Mouse (Mus musculus) lung, embryonic 16.5 days (tissue): ENCODE data around the gene Zdhhc23. TPM values are rescaled to one million over a fixed set of nuclear protein-coding genes. Genes with fewer than 3 reads are reported as not detected.

Source experiments
- ATAC-seq: fragments of 200-750 bp; cut with Nextera tagmentation; 2 replicates; pipeline ENCODE4 v1.8.0; 2017; ENCODE audit warnings: low read depth, mild to moderate bottlenecking, moderate library complexity
- H3K27ac ChIP-seq: fragments of 300-500 bp; sonication (generic); 2 replicates; pipeline ENCODE4 v1.5.1; 2014; ENCODE audit warnings: mild to moderate bottlenecking, control low read depth, low read length
- H3K27me3 ChIP-seq: fragments of 300-500 bp; sonication (generic); 2 replicates; pipeline ENCODE4 v1.6.1; 2014; ENCODE audit warnings: low read depth, low read length, mixed read lengths; ENCODE audit not compliant: control insufficient read depth, insufficient read depth
- H3K36me3 ChIP-seq: fragments of 300-500 bp; sonication (generic); 2 replicates; pipeline ENCODE4 v1.6.1; 2014; ENCODE audit warnings: low read length; ENCODE audit not compliant: control insufficient read depth, insufficient read depth
- H3K4me1 ChIP-seq: fragments of 300-500 bp; sonication (generic); replicated peaks from 2 replicates; pipeline ENCODE4 v1.6.1; 2014; ENCODE audit warnings: low read length, mixed read lengths; ENCODE audit not compliant: control insufficient read depth, insufficient read depth
- H3K4me2 ChIP-seq: fragments of 300-500 bp; sonication (generic); 2 replicates; pipeline ENCODE4 v1.6.1; 2014; ENCODE audit warnings: low read depth, low read length, control low read depth
- H3K4me3 ChIP-seq: fragments of 300-500 bp; sonication (generic); 2 replicates; pipeline ENCODE4 v1.5.1; 2014; ENCODE audit warnings: mild to moderate bottlenecking, low read length, control low read depth
- H3K9ac ChIP-seq: fragments of 300-500 bp; sonication (generic); 2 replicates; pipeline ENCODE4 v1.6.1; 2014; ENCODE audit warnings: low read length, control low read depth
- H3K9me3 ChIP-seq: fragments of 300-500 bp; sonication (generic); 2 replicates; pipeline ENCODE4 v1.6.1; 2016; ENCODE audit warnings: low read length; ENCODE audit not compliant: control insufficient read depth
- WGBS: fragments of 180-500 bp; shearing (Covaris S2); extraction: QIAGEN DNeasy Blood & Tissue Kit; methylation state at CpG from one replicate; pipeline ENCODE4 v1.1.7; 2014; 5-methylcytosine and 5-hydroxymethylcytosine counted together
- microRNA-seq: library from miRNA; unstranded; fragments of <30 nt; microRNA quantifications from one replicate; pipeline ENCODE4, GENCODE M21; 2016
- polyA plus RNA-seq: library from polyadenylated mRNA; unstranded; fragments of >200 nt; fragmentation: Nextera tagmentation; extraction: Ambion mirVana; gene quantifications from 2 replicates; pipeline ENCODE4 v1.2.1, GENCODE M21; 2015

Gene Zdhhc23
- polyA plus RNA-seq, 1 experiment from 2014 or later, result 1.6 TPM

DNA sequence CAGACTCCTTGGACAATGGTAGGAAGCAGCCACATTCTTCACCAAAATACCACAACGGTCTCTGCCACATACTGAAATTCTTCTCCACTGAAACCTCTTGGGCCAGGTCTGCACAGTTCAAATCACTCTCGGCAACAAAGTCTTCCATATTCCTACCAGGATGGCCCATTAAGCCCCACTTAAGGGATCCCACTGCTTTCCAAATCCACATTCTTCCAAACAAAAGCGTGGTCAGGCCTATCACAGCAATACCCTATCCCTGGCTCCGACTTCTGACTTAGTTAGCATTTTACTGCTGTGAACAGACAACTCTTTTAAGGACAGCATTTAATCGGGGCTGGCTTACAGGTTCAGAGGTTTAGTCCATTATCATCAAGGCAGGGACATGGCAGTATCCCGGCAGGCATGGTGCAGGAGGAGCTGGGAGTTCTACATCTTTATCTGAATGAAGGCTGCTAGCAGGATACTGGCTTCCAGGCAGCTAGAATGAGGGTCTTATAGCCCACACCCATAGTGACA is 53.2 kb downstream of the Zdhhc23 start, which contains the start of gene Qtrt2:
TSS of gene Qtrt2 (minus strand) at position 469 of the 519 bp plus-strand sequence.
- no peaks in the 10 kb centered on the region for H3K9me3 ChIP-seq
- no peaks in the 10 kb centered on the region for H3K4me1 ChIP-seq
- H3K4me3 ChIP-seq, result no peak within 1 kb of the TSS
- WGBS, result 79% methylated on average over 6 of the region's 6 CpGs
- no peak within 1 kb of the TSS for H3K27ac ChIP-seq
- ATAC-seq, result no peak
- no peak within 1 kb of the TSS for H3K9ac ChIP-seq
- H3K36me3 ChIP-seq, result no peaks in the 10 kb centered on the region
- no peaks in the 10 kb centered on the region for H3K27me3 ChIP-seq
- no peak within 1 kb of the TSS for H3K4me2 ChIP-seq

DNA sequence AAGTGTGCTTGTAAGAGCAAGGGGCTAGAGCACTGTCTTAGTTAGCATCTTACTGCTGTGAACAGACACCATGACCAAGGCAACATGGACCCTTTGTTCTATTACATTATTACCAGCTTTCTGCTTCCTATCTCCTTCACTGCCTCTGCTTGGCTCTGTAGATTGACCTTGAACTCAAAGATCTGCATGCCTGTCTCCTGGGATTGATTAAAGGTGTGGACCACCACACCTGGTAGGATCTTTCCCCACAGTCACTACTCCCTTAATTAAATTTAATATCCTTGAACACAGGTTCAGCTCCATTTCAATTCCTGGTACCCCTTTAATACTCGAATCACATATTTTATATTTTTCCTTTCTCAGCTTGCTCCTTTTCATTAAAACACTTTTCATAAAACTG is 53.7 kb downstream of the Zdhhc23 start:
- H3K36me3 ChIP-seq, result no peaks in the 10 kb centered on the region
- H3K9ac ChIP-seq, result no peak overlapping the region
- no peaks in the 10 kb centered on the region for H3K9me3 ChIP-seq
- no peaks in the 10 kb centered on the region for H3K27me3 ChIP-seq
- no peak overlapping the region for H3K27ac ChIP-seq
- no peak overlapping the region for H3K4me2 ChIP-seq
- H3K4me3 ChIP-seq, result no peak overlapping the region
- no peak for ATAC-seq
- H3K4me1 ChIP-seq, result no peaks in the 10 kb centered on the region
- 92% methylated on average over 1 of the region's 1 CpGs for WGBS

DNA sequence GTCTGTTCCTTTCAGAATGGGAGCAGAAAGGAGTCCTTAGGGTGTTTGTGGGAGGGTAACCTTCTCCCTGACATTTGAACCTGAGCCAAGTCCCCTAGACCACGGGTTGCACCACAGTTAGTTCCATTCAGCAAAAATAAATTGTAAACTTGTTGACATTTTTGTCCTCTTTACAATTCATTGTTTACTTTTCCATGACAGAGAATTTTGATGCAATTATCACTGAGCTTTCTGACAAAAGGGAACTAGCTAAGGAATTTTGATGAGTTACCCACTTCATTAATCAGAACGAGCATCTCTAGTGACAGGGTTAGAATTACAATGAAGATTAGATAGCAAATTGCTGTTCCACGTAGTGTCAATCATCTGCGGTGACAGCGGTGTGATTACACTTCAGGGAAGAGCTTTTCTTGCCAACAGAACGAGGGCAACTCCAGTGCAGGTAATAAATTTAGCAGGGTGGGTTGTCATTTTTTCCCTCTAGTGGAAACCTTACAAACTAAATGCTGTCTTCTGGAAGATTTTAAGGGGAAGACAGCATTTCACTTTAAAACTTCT is 54.5 kb downstream of the Zdhhc23 start:
- Histone ChIP-seq H3K36me3 (no peaks in the 10 kb centered on the region), H3K4me2 (no peak overlapping the region), H3K9me3 (no peaks in the 10 kb centered on the region), H3K4me3 (no peak overlapping the region), H3K4me1 (no peaks in the 10 kb centered on the region), H3K27ac (no peak overlapping the region), H3K9ac (no peak overlapping the region), H3K27me3 (no peaks in the 10 kb centered on the region)
- WGBS, result 29% methylated on average over 6 of the region's 6 CpGs
- no peak for ATAC-seq

DNA sequence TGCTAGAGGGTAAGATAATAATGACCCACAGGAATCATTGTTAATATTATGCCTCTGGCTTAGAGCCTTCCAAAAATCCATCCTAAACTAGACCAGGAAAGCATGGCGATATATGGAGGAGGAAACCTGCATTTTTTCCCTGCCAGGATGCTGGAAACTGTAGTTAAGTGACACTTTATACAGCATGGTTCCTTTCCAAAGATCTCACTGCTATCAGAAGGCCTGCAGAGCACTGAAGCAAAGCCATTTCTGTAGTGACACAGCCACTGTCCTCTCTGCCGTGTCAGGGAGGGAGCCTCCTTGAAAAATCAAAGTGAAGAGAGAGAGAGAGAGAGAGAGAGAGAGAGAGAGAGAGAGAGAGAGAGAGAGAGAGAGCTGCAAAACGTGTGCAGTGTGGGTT is 57.0 kb downstream of the Zdhhc23 start:
- 55% methylated on average over 3 of the region's 3 CpGs for WGBS
- ATAC-seq, result no peak
- Histone ChIP-seq H3K9me3 (no peaks in the 10 kb centered on the region), H3K4me3 (no peak overlapping the region), H3K27me3 (no peaks in the 10 kb centered on the region), H3K4me1 (no peaks in the 10 kb centered on the region), H3K36me3 (no peaks in the 10 kb centered on the region), H3K9ac (no peak overlapping the region), H3K27ac (no peak overlapping the region), H3K4me2 (no peak overlapping the region)

DNA sequence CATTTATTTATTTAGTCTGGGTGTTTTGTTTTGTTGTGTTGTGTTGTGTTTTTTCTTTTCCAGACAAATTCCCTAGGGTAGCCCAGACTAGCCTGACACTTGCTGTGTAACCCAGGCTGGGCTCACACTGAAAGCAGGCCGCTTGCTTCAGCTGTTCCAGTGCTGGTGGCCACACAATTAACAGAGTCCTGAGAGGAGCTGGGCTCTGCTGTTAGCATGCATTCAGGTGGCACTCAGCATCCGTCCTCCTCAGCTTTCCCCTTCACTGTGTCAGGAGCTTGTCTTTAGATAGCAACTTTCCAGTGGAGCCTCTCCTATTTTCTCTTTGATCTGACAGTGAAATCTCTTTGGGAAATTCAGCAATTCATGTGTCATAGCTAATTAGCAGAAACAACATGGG is 57.6 kb downstream of the Zdhhc23 start:
- WGBS, result 88% methylated on average over 2 of the region's 2 CpGs
- Histone ChIP-seq H3K27ac (no peak overlapping the region), H3K36me3 (no peaks in the 10 kb centered on the region), H3K27me3 (no peaks in the 10 kb centered on the region), H3K9me3 (no peaks in the 10 kb centered on the region), H3K4me2 (no peak overlapping the region), H3K9ac (no peak overlapping the region), H3K4me3 (no peak overlapping the region), H3K4me1 (no peaks in the 10 kb centered on the region)
- no peak for ATAC-seq

DNA sequence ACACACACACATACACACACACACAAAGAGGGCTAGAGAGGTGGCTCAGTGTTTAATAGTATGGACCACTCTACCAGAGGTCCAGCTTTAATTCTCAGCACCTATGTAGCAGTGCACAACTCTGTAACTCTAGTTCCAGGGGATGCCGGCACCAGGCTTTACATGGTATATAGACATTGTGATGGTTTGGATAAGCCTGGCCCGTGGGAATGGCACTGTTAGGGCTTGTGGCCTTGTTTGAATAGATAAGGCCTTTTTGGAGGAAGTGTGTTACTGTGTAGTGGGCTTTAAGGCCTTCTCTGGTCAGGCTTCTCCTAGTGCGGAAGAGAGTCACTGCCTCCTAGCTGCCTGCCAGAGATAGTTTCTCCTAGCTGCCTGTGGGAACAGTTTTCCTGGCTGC is 60.7 kb downstream of the Zdhhc23 start:
- no peak for ATAC-seq
- H3K4me3 ChIP-seq, result no peak overlapping the region

More for the DNA sequence above, 60.7 kb downstream of the Zdhhc23 start:
- Histone ChIP-seq H3K36me3 (no peaks in the 10 kb centered on the region), H3K27ac (no peak overlapping the region), H3K4me1 (no peaks in the 10 kb centered on the region), H3K9ac (no peak overlapping the region), H3K27me3 (no peaks in the 10 kb centered on the region), H3K9me3 (no peaks in the 10 kb centered on the region), H3K4me2 (no peak overlapping the region)
- 78% methylated on average over 3 of the region's 3 CpGs for WGBS

Small RNAs within 50 kb of the gene (microRNA-seq; reads per million reads assigned to microRNA genes)
- gene Mir3470b, result not detected

Other genes with a start within 250 kb of the Zdhhc23 start
- gene Drd3, start 225.8 kb downstream of the Zdhhc23 start, polyA plus RNA-seq, result 0.14 TPM in 1 of 2 replicates, not detected in the other
- 14.8 and 16.6 TPM in 2 replicates for gene Ccdc191, start 90.0 kb downstream of the Zdhhc23 start, polyA plus RNA-seq
- gene Qtrt2, start 53.0 kb downstream of the Zdhhc23 start, polyA plus RNA-seq, result 21.1 and 24.8 TPM in 2 replicates
- gene Gramd1c, start 83.6 kb upstream of the Zdhhc23 start, polyA plus RNA-seq, result 10.0 and 10.6 TPM in 2 replicates
- gene Atp6v1a, start 159.9 kb upstream of the Zdhhc23 start, polyA plus RNA-seq, result 69.2 TPM in 2 replicates
- gene Naa50, start 160.0 kb upstream of the Zdhhc23 start, polyA plus RNA-seq, result 84.2 and 91.3 TPM in 2 replicates
- gene Usf3, start 193.5 kb upstream of the Zdhhc23 start, polyA plus RNA-seq, result 2.8 and 3.2 TPM in 2 replicates